Mouse (Mus musculus) erythroblast, embryonic 14.5 days (primary cell): ENCODE measurements around the gene Rexo1.

Experiments used
- GATA1 ChIP-seq: IDR thresholded peaks from 2 replicates; pipeline ENCODE4 v1.6.1; 2012; ENCODE audit warnings: low read length, inconsistent platforms, mixed read lengths
- TAL1 ChIP-seq: IDR thresholded peaks from 3 replicates; pipeline ENCODE4 v1.6.1; 2012; ENCODE audit warnings: low read length, inconsistent platforms, mixed read lengths

GRCm38 (mm10) chr10:80596318-80596717 is 35.0 kb upstream of the Rexo1 start:
- no peak for TF ChIP-seq GATA1
- TF ChIP-seq TAL1 = no peak
